Mouse (Mus musculus) hindbrain, embryonic 14.5 days (tissue): ENCODE data around the gene Qprt. TPM values are rescaled to one million over a fixed set of nuclear protein-coding genes. Genes with fewer than 3 reads are reported as not detected.
"Not testable (repeated sequence)": the region's sequence is repeated elsewhere in the genome, so short reads cannot be mapped to it uniquely, and the experiment has no call there.

ENCODE experiments used
- ATAC-seq: fragments of 200-750 bp; cut with Nextera tagmentation; 2 replicates; pipeline ENCODE4 v1.8.0; 2017; ENCODE audit warnings: moderate number of reproducible peaks, mild to moderate bottlenecking, moderate TSS enrichment, moderate library complexity; ENCODE audit not compliant: low FRiP score
- DNase-seq: peaks from one replicate; pipeline ENCODE4 v3.0.0-alpha.2; 2015; ENCODE audit warnings: low spot score
- H3K27ac ChIP-seq: fragments of 300-500 bp; sonication (generic); 2 replicates; pipeline ENCODE4 v1.5.1; 2014; ENCODE audit warnings: mild to moderate bottlenecking, moderate library complexity
- H3K27me3 ChIP-seq: fragments of 300-500 bp; sonication (generic); 2 replicates; pipeline ENCODE4 v1.6.1; 2014; ENCODE audit warnings: mild to moderate bottlenecking, low read length, mixed read lengths; ENCODE audit not compliant: control insufficient read depth, insufficient read depth
- H3K36me3 ChIP-seq: fragments of 300-500 bp; sonication (generic); replicated peaks from 2 replicates; pipeline ENCODE4 v1.6.1; 2014; ENCODE audit not compliant: control insufficient read depth, insufficient read depth
- H3K4me1 ChIP-seq: fragments of 300-500 bp; sonication (generic); replicated peaks from 2 replicates; pipeline ENCODE4 v1.6.1; 2014; ENCODE audit warnings: antibody characterized with exemption, low read length, mixed read lengths; ENCODE audit not compliant: control insufficient read depth, insufficient read depth
- H3K4me2 ChIP-seq: fragments of 300-500 bp; sonication (generic); replicated peaks from 2 replicates; pipeline ENCODE4 v1.6.1; 2014; ENCODE audit warnings: mild to moderate bottlenecking, moderate library complexity
- H3K4me3 ChIP-seq: fragments of 300-500 bp; sonication (generic); replicated peaks from 2 replicates; pipeline ENCODE4 v1.5.1; 2014; ENCODE audit warnings: mild to moderate bottlenecking, low read length
- H3K9ac ChIP-seq: fragments of 300-500 bp; sonication (generic); 2 replicates; pipeline ENCODE4 v1.6.1; 2014
- H3K9me3 ChIP-seq: fragments of 300-500 bp; sonication (generic); 2 replicates; pipeline ENCODE4 v1.6.1; 2016; ENCODE audit warnings: low read length; ENCODE audit not compliant: control insufficient read depth
- WGBS: fragments of 180-500 bp; shearing (Covaris S2); extraction: QIAGEN DNeasy Blood & Tissue Kit; methylation state at CpG from one replicate; pipeline ENCODE4 v1.1.7; 2014; 5-methylcytosine and 5-hydroxymethylcytosine counted together
- polyA plus RNA-seq: library from polyadenylated mRNA; unstranded; fragments of >200 nt; fragmentation: Nextera tagmentation; extraction: Ambion mirVana; gene quantifications from 2 replicates; pipeline ENCODE4 v1.2.1, GENCODE M21; 2014

Gene Qprt
- polyA plus RNA-seq, 1 experiment from 2014 or later: 0.55 TPM

GRCm38 (mm10) chr7:127090154-127091113, 31.6 kb downstream of the Qprt start:
- Histone ChIP-seq H3K4me2 (no peak overlapping the region), H3K4me1 (no peaks in the 10 kb centered on the region), H3K9ac (no peak overlapping the region), H3K27me3 (no peaks in the 10 kb centered on the region), H3K9me3 (no peaks in the 10 kb centered on the region), H3K4me3 (no peak overlapping the region), H3K27ac (no peak overlapping the region), H3K36me3 (no peaks in the 10 kb centered on the region)
- 88% methylated on average over 20 of the region's 20 CpGs for WGBS
- DNase-seq (no peak), ATAC-seq (no peak)

GRCm38 (mm10) chr7:127088901-127089845, 32.9 kb downstream of the Qprt start:
- H3K27me3 ChIP-seq: no peaks in the 10 kb centered on the region
- H3K4me1 ChIP-seq: no peaks in the 10 kb centered on the region
- no peak overlapping the region for H3K27ac ChIP-seq
- peak overlapping the region; percentile 47; the same call in 1 of the 2 replicates for H3K9ac ChIP-seq
- ATAC-seq (no peak), DNase-seq (no peak)
- 0 out of 2 replicates have a peak overlapping the region, but pooled peaks have one; percentile 5 for H3K4me3 ChIP-seq
- peak overlapping the region; percentile 52 for H3K4me2 ChIP-seq
- no peaks in the 10 kb centered on the region for H3K36me3 ChIP-seq
- 21% methylated on average over 27 of the region's 27 CpGs for WGBS
- H3K9me3 ChIP-seq: no peaks in the 10 kb centered on the region

- Histone ChIP-seq H3K27ac (no peak overlapping the region), H3K4me3 (no peak overlapping the region), H3K4me1 (no peaks in the 10 kb centered on the region), H3K4me2 (no peak overlapping the region), H3K36me3 (no peaks in the 10 kb centered on the region), H3K9me3 (no peaks in the 10 kb centered on the region), H3K9ac (no peak overlapping the region), H3K27me3 (no peaks in the 10 kb centered on the region)
- 82% methylated on average over 3 of the region's 3 CpGs for WGBS
- no peak for DNase-seq
- no peak for ATAC-seq
These were observed 33.9 kb downstream of the Qprt start for GRCm38 (mm10) chr7:127088083-127088482.

- ATAC-seq, H3K27me3 ChIP-seq, H3K27ac ChIP-seq, H3K4me1 ChIP-seq, DNase-seq, H3K36me3 ChIP-seq, H3K4me3 ChIP-seq, H3K4me2 ChIP-seq, H3K9me3 ChIP-seq, H3K9ac ChIP-seq: not testable (repeated sequence)
- WGBS: 84% methylated on average over 6 of the region's 6 CpGs
These were observed 34.6 kb downstream of the Qprt start, which contains the start of gene Zg16 for GRCm38 (mm10) chr7:127087278-127088010. Zg16 (minus strand) TSS chr7:127087328.

GRCm38 (mm10) chr7:127085751-127086150, 36.3 kb downstream of the Qprt start:
- WGBS: 75% methylated on average over 6 of the region's 6 CpGs
- H3K9ac ChIP-seq, ATAC-seq: not testable (repeated sequence)

GRCm38 (mm10) chr7:127084794-127085193, 37.2 kb downstream of the Qprt start:
- H3K9ac ChIP-seq: no peak overlapping the region
- no peak overlapping the region for H3K27ac ChIP-seq
- DNase-seq (no peak), ATAC-seq (no peak)
- no peaks in the 10 kb centered on the region for H3K4me1 ChIP-seq
- H3K27me3 ChIP-seq: no peaks in the 10 kb centered on the region
- no peak overlapping the region for H3K4me3 ChIP-seq
- H3K9me3 ChIP-seq: no peaks in the 10 kb centered on the region
- 86% methylated on average over 2 of the region's 2 CpGs for WGBS
- H3K4me2 ChIP-seq: no peak overlapping the region
- no peaks in the 10 kb centered on the region for H3K36me3 ChIP-seq

More at GRCm38 (mm10) chr7:127085751-127086150, 36.3 kb downstream of the Qprt start:
- H3K27me3 ChIP-seq, DNase-seq, H3K4me3 ChIP-seq, H3K4me1 ChIP-seq, H3K9me3 ChIP-seq, H3K4me2 ChIP-seq, H3K27ac ChIP-seq, H3K36me3 ChIP-seq: not testable (repeated sequence)

- no peak overlapping the region for H3K27ac ChIP-seq
- no peaks in the 10 kb centered on the region for H3K9me3 ChIP-seq
- WGBS: 86% methylated on average over 4 of the region's 4 CpGs
- DNase-seq (no peak), ATAC-seq (no peak)
- H3K4me1 ChIP-seq: no peaks in the 10 kb centered on the region
- H3K27me3 ChIP-seq: no peaks in the 10 kb centered on the region
- H3K9ac ChIP-seq: no peak overlapping the region
- no peaks in the 10 kb centered on the region for H3K36me3 ChIP-seq
- H3K4me2 ChIP-seq: no peak overlapping the region
- no peak overlapping the region for H3K4me3 ChIP-seq
These were observed 38.3 kb downstream of the Qprt start for GRCm38 (mm10) chr7:127083689-127084088.

- no peak overlapping the region for H3K27ac ChIP-seq
- H3K27me3 ChIP-seq: no peaks in the 10 kb centered on the region
- no peaks in the 10 kb centered on the region for H3K9me3 ChIP-seq
- no peak overlapping the region for H3K4me2 ChIP-seq
- DNase-seq (no peak), ATAC-seq (no peak)
- no peak overlapping the region for H3K4me3 ChIP-seq
- no peaks in the 10 kb centered on the region for H3K4me1 ChIP-seq
- H3K9ac ChIP-seq: no peak overlapping the region
- WGBS: 55% methylated on average over 2 of the region's 2 CpGs
- no peaks in the 10 kb centered on the region for H3K36me3 ChIP-seq
These were observed 39.0 kb downstream of the Qprt start for GRCm38 (mm10) chr7:127082995-127083394.
